Mouse (Mus musculus): ENCODE measurements around the gene Med15. TPM values are rescaled to one million over a fixed set of nuclear protein-coding genes. Genes with fewer than 3 reads are reported as not detected.

Med15 gene
- polyA plus RNA-seq, 1 experiment from 2014 or later = 23.0 TPM

- Histone ChIP-seq H3K4me1 (ENCODE audit: insufficient read depth, low read depth, low read length) (no peaks in the 10 kb centered on the region), H3K9ac (replicated peaks; ENCODE audit: low read depth) (no peak overlapping the region), H3K27ac (ENCODE audit: low read length) (no peak overlapping the region), H3K27me3 (replicated peaks; ENCODE audit: insufficient read depth, low read length) (no peaks in the 10 kb centered on the region), H3K9me3 (ENCODE audit: low read length) (no peaks in the 10 kb centered on the region), H3K4me3 (ENCODE audit: low read depth, low read length) (no peak overlapping the region), H3K4me2 (replicated peaks; ENCODE audit: low read depth, low read length) (no peak overlapping the region), H3K36me3 (ENCODE audit: insufficient read depth, low read length) (peaks cover 34% of the 10 kb centered on the region)
- TF ChIP-seq EP300 (IDR thresholded peaks at IDR 0.05) = no peak
- TF ChIP-seq CTCF (IDR thresholded peaks at IDR 0.05) = no peak
- DNase-seq (ENCODE audit: low spot score) (no peak), ATAC-seq (no peak)
Observed at GRCm38 (mm10) chr16:17669886-17670285, 62.8 kb downstream of the Med15 start.

GRCm38 (mm10) chr16:17665568-17665967 is 67.1 kb downstream of the Med15 start:
- peaks cover 27% of the 10 kb centered on the region for H3K36me3 ChIP-seq (ENCODE audit: insufficient read depth, low read length)
- H3K4me3 ChIP-seq (ENCODE audit: low read depth, low read length) = no peak overlapping the region
- ATAC-seq (no peak), DNase-seq (ENCODE audit: low spot score) (no peak)
- H3K9ac ChIP-seq (replicated peaks; ENCODE audit: low read depth) = no peak overlapping the region
- H3K4me2 ChIP-seq (replicated peaks; ENCODE audit: low read depth, low read length) = no peak overlapping the region
- H3K27ac ChIP-seq (ENCODE audit: low read length) = no peak overlapping the region
- no peaks in the 10 kb centered on the region for H3K9me3 ChIP-seq (ENCODE audit: low read length)
- H3K4me1 ChIP-seq (ENCODE audit: insufficient read depth, low read depth, low read length) = no peaks in the 10 kb centered on the region
- H3K27me3 ChIP-seq (replicated peaks; ENCODE audit: insufficient read depth, low read length) = no peaks in the 10 kb centered on the region
- TF ChIP-seq CTCF (IDR thresholded peaks at IDR 0.05) = no peak
- no peak for TF ChIP-seq EP300 (IDR thresholded peaks at IDR 0.05)

DNA sequence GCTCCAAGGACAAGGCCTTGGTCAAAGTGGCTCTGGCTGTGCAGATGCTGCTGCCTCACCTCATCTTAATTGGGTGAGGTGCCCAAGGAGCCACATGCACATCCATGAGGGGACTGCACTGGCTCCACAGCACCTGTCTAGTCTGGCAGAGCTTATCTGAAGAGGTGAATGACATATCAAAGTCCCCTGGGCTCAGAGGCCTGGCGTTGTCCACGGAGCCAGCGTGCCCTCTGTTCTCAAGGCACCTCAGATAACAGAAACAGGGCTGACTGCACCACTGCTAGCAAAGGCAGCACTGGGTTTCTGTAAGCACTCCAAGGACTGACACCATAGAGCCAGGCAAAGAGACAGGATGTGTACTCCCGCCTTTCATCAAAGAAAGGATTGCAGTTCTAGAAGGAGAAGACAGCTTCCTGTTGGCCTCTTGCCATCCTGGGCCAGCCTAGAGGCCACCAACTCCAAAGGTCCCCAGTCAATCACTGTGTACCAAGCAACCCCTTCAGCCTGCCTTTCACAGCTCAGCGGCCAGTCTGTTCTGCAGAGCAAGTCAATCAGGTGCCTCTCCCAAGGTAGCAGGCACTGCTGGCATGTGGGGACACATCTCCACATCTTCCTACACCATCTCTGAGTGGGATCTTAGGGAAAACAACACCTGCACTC is 76.3 kb downstream of the Med15 start:
- no peak overlapping the region for H3K4me2 ChIP-seq (replicated peaks; ENCODE audit: low read depth, low read length)
- H3K9ac ChIP-seq (replicated peaks; ENCODE audit: low read depth) = no peak overlapping the region
- WGBS = 74% methylated on average over 5 of the region's 5 CpGs
- no peaks in the 10 kb centered on the region for H3K9me3 ChIP-seq (ENCODE audit: low read length)
- no peak overlapping the region for H3K4me3 ChIP-seq (ENCODE audit: low read depth, low read length)
- H3K36me3 ChIP-seq (ENCODE audit: insufficient read depth, low read length) = peaks cover 32% of the 10 kb centered on the region
- TF ChIP-seq EP300 (IDR thresholded peaks at IDR 0.05) = no peak
- TF ChIP-seq CTCF (IDR thresholded peaks at IDR 0.05) = no peak
- ATAC-seq (no peak), DNase-seq (ENCODE audit: low spot score) (no peak)
- H3K27me3 ChIP-seq (replicated peaks; ENCODE audit: insufficient read depth, low read length) = no peaks in the 10 kb centered on the region
- H3K4me1 ChIP-seq (ENCODE audit: insufficient read depth, low read depth, low read length) = no peaks in the 10 kb centered on the region
- no peak overlapping the region for H3K27ac ChIP-seq (ENCODE audit: low read length)

DNA sequence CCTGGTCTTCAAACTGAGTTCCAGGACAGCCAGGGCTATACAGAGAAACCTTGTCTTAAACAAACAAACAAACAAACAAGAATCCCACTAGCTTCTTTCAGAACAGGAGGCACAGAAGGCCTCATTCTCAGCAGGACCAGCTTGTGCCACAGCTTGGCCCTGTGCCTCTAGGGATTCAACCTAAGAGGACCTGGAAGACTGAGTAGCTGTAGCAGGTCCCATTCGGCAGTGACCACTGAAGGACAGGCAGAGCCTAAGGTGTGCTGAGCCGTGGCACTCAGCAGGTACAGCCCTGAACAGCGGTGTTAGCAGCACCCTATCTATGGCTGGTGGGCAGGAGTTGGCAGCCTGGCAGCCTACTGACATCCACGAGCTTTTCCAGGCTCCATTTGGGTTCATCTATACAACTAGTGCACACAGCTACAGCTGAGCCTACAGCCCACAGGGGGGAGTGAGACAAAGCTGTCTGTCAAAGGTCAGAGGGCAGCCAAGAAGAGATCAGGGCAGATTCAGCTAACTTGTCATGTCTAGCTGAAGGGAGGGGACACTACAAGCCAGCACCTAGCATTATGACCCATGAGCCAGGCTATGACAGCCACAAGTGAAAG is 78.4 kb downstream of the Med15 start:
- Histone ChIP-seq H3K27ac (ENCODE audit: low read length) (no peak overlapping the region), H3K4me1 (ENCODE audit: insufficient read depth, low read depth, low read length) (no peaks in the 10 kb centered on the region), H3K36me3 (ENCODE audit: insufficient read depth, low read length) (peaks cover 40% of the 10 kb centered on the region), H3K9ac (replicated peaks; ENCODE audit: low read depth) (no peak overlapping the region), H3K27me3 (replicated peaks; ENCODE audit: insufficient read depth, low read length) (no peaks in the 10 kb centered on the region), H3K4me3 (ENCODE audit: low read depth, low read length) (no peak overlapping the region), H3K9me3 (ENCODE audit: low read length) (no peaks in the 10 kb centered on the region), H3K4me2 (replicated peaks; ENCODE audit: low read depth, low read length) (no peak overlapping the region)
- DNase-seq (ENCODE audit: low spot score) = no peak
- TF ChIP-seq EP300 (IDR thresholded peaks at IDR 0.05) = no peak
- no peak for TF ChIP-seq CTCF (IDR thresholded peaks at IDR 0.05)
- ATAC-seq = no peak
- WGBS = 94% methylated on average over 4 of the region's 4 CpGs

GRCm38 (mm10) chr16:17653601-17654000 is 79.1 kb downstream of the Med15 start:
- TF ChIP-seq CTCF (IDR thresholded peaks at IDR 0.05) (no peak), EP300 (IDR thresholded peaks at IDR 0.05) (no peak)
- WGBS = 98% methylated on average over 5 of the region's 5 CpGs
- Histone ChIP-seq H3K4me2 (replicated peaks; ENCODE audit: low read depth, low read length) (no peak overlapping the region), H3K36me3 (ENCODE audit: insufficient read depth, low read length) (peaks cover 40% of the 10 kb centered on the region), H3K9me3 (ENCODE audit: low read length) (no peaks in the 10 kb centered on the region), H3K27ac (ENCODE audit: low read length) (no peak overlapping the region), H3K27me3 (replicated peaks; ENCODE audit: insufficient read depth, low read length) (no peaks in the 10 kb centered on the region), H3K4me1 (ENCODE audit: insufficient read depth, low read depth, low read length) (no peaks in the 10 kb centered on the region), H3K9ac (replicated peaks; ENCODE audit: low read depth) (no peak overlapping the region), H3K4me3 (ENCODE audit: low read depth, low read length) (no peak overlapping the region)
- ATAC-seq (no peak), DNase-seq (ENCODE audit: low spot score) (no peak)

GRCm38 (mm10) chr16:17652607-17653006 is 80.1 kb downstream of the Med15 start:
- H3K4me1 ChIP-seq (ENCODE audit: insufficient read depth, low read depth, low read length) = no peaks in the 10 kb centered on the region
- H3K27ac ChIP-seq (ENCODE audit: low read length) = no peak overlapping the region
- H3K27me3 ChIP-seq (replicated peaks; ENCODE audit: insufficient read depth, low read length) = no peaks in the 10 kb centered on the region
- ATAC-seq = no peak
- 86% methylated on average over 4 of the region's 4 CpGs for WGBS
- peaks cover 40% of the 10 kb centered on the region for H3K36me3 ChIP-seq (ENCODE audit: insufficient read depth, low read length)
- TF ChIP-seq CTCF (IDR thresholded peaks at IDR 0.05) = no peak
- TF ChIP-seq EP300 (IDR thresholded peaks at IDR 0.05) = no peak
- H3K4me3 ChIP-seq (ENCODE audit: low read depth, low read length) = no peak overlapping the region
- no peak overlapping the region for H3K4me2 ChIP-seq (replicated peaks; ENCODE audit: low read depth, low read length)
- H3K9ac ChIP-seq (replicated peaks; ENCODE audit: low read depth) = no peak overlapping the region
- DNase-seq (ENCODE audit: low spot score) = no peak
- H3K9me3 ChIP-seq (ENCODE audit: low read length) = no peaks in the 10 kb centered on the region
